ENCODE assay signal across 31 mouse cellular contexts in the genomic region with DNA sequence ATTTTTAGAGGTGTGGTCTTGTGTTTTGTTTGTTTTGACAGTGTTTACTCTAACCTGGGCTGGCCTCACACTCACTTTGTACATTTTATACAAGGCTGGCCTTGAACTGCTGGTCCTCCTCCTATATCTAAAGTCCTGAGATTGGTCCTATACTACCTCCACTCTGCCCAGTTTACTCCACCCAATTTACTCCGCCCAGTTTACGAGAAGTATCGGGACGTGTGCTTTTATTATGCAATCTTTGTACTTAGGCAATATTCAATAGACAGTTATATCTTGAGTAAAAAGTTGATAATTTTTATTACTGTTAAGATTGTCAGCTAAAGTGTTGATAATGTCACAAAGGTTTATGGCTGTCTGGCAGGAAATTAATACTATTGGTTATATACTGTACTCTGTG.
"Had no signal": no experiment of that assay in that cellular context is flagged by ENCODE, and none has a peak within 500 bp of the region (broad histone marks: within the 10 kb centered on the region; RNA-seq: fewer than 3 reads in every experiment).

No protein-coding gene starts in this region.

- DNase-seq: left cerebral cortex, postnatal 4 days; liver; liver, embryonic 13.5 days; liver, postnatal 0 days; lung, adult 18-20 months; lung, adult 2 months; lung, embryonic 14.5 days; lung, postnatal 10 days; lung, postnatal 14 days; lung, postnatal 36 days; lung, postnatal 4 days; midbrain, embryonic 14.5 days had no signal

- H3K27ac ChIP-seq: limb, embryonic 10.5 days; limb, embryonic 12.5 days; limb, embryonic 13.5 days; limb, embryonic 15.5 days; liver, embryonic 12.5 days; liver, embryonic 13.5 days; liver, embryonic 14.5 days; liver, embryonic 15.5 days; lung, embryonic 15.5 days; macrophage; midbrain, embryonic 10.5 days; midbrain, embryonic 12.5 days; midbrain, embryonic 13.5 days; midbrain, embryonic 15.5 days had no signal

- H3K9me3 ChIP-seq: limb, embryonic 10.5 days; limb, embryonic 12.5 days; limb, embryonic 13.5 days; limb, embryonic 15.5 days; liver, embryonic 12.5 days; liver, embryonic 13.5 days; liver, embryonic 15.5 days; lung, embryonic 15.5 days; megakaryocyte, embryonic 14.5 days; midbrain, embryonic 10.5 days; midbrain, embryonic 12.5 days; midbrain, embryonic 13.5 days; midbrain, embryonic 15.5 days had no signal

- ATAC-seq: liver, embryonic 12.5 days; liver, postnatal 0 days; lung, postnatal 0 days; midbrain, embryonic 13.5 days; midbrain, embryonic 15.5 days; midbrain, embryonic 16.5 days had no signal

- H3K36me3 ChIP-seq: limb, embryonic 10.5 days; limb, embryonic 12.5 days; limb, embryonic 13.5 days; limb, embryonic 15.5 days; liver, embryonic 12.5 days; liver, embryonic 13.5 days; liver, embryonic 15.5 days; lung, embryonic 15.5 days; midbrain, embryonic 10.5 days; midbrain, embryonic 12.5 days; midbrain, embryonic 13.5 days; midbrain, embryonic 15.5 days had no signal

- H3K27me3 ChIP-seq: limb, embryonic 12.5 days; limb, embryonic 13.5 days; limb, embryonic 15.5 days; liver, embryonic 12.5 days; liver, embryonic 13.5 days; liver, embryonic 15.5 days; lung, embryonic 15.5 days; midbrain, embryonic 12.5 days; midbrain, embryonic 13.5 days; midbrain, embryonic 15.5 days had no signal

- H3K4me1 ChIP-seq: limb, embryonic 10.5 days; limb, embryonic 12.5 days; limb, embryonic 13.5 days; limb, embryonic 15.5 days; liver, embryonic 12.5 days; liver, embryonic 13.5 days; liver, embryonic 15.5 days; lung, embryonic 15.5 days; megakaryocyte, embryonic 14.5 days; midbrain, embryonic 10.5 days; midbrain, embryonic 12.5 days; midbrain, embryonic 13.5 days; midbrain, embryonic 15.5 days had no signal

- H3K4me3 ChIP-seq: limb, embryonic 10.5 days; limb, embryonic 12.5 days; limb, embryonic 13.5 days; limb, embryonic 15.5 days; liver, embryonic 12.5 days; liver, embryonic 13.5 days; liver, embryonic 15.5 days; lung, embryonic 15.5 days; megakaryocyte, embryonic 14.5 days; midbrain, embryonic 10.5 days; midbrain, embryonic 12.5 days; midbrain, embryonic 13.5 days; midbrain, embryonic 15.5 days; myocyte had no signal

- H3K4me2 ChIP-seq: limb, embryonic 12.5 days; limb, embryonic 13.5 days; limb, embryonic 15.5 days; liver, embryonic 11.5 days; liver, embryonic 12.5 days; liver, embryonic 13.5 days; liver, embryonic 15.5 days; lung, embryonic 14.5 days; lung, embryonic 15.5 days; midbrain, embryonic 11.5 days; midbrain, embryonic 12.5 days; midbrain, embryonic 13.5 days; midbrain, embryonic 15.5 days had no signal

- H3K9ac ChIP-seq: limb, embryonic 12.5 days; limb, embryonic 13.5 days; limb, embryonic 15.5 days; liver, embryonic 12.5 days; liver, embryonic 13.5 days; liver, embryonic 14.5 days; liver, embryonic 15.5 days; liver, postnatal 0 days; lung, embryonic 14.5 days; lung, embryonic 15.5 days; midbrain, embryonic 12.5 days; midbrain, embryonic 13.5 days; midbrain, embryonic 15.5 days had no signal
